Mouse (Mus musculus): ENCODE results near the gene Rab5b.

GRCm38 (mm10) chr10:128704491-128705316 lies 8.6 kb upstream of the Rab5b start, which contains the start of gene Cdk2:
- TF ChIP-seq CTCF (IDR thresholded peaks at IDR 0.05; ENCODE audit: borderline replicate concordance, extremely low read depth, insufficient read depth, insufficient read length), result no peak
- peak; percentile 22; the same call in 1 of the 2 replicates for TF ChIP-seq POLR2A (IDR thresholded peaks at IDR 0.05; ENCODE audit: borderline replicate concordance, extremely low read depth, insufficient read depth, insufficient read length, poor library complexity, severe bottlenecking)

Measured in brain, embryonic 14.5 days (tissue).